Mouse (Mus musculus) forebrain, postnatal 0 days (tissue): ENCODE results near the gene Mtrr. TPM values are rescaled to one million over a fixed set of nuclear protein-coding genes. Genes with fewer than 3 reads are reported as not detected.

ENCODE experiments used
- ATAC-seq: fragments of 200-750 bp; cut with Nextera tagmentation; 2 replicates; pipeline ENCODE4 v1.8.0; 2017; ENCODE audit warnings: mild to moderate bottlenecking, moderate library complexity
- DNase-seq: peaks from one replicate; pipeline ENCODE4 v3.0.0-alpha.2; 2015
- H3K27ac ChIP-seq: fragments of 300-500 bp; sonication (generic); 2 replicates; pipeline ENCODE4 v1.5.1; 2014; ENCODE audit warnings: low read depth, mild to moderate bottlenecking, antibody characterized with exemption, low read length, moderate library complexity, mixed read lengths
- H3K27me3 ChIP-seq: fragments of 300-500 bp; sonication (generic); 2 replicates; pipeline ENCODE4 v1.6.1; 2014; ENCODE audit warnings: mild to moderate bottlenecking, low read length, mixed read lengths; ENCODE audit not compliant: insufficient read depth
- H3K36me3 ChIP-seq: fragments of 300-500 bp; sonication (generic); 2 replicates; pipeline ENCODE4 v1.6.1; 2014; ENCODE audit warnings: mild to moderate bottlenecking, moderate library complexity; ENCODE audit not compliant: insufficient read depth
- H3K4me1 ChIP-seq: fragments of 300-500 bp; sonication (generic); 2 replicates; pipeline ENCODE4 v1.6.1; 2014; ENCODE audit warnings: antibody characterized with exemption; ENCODE audit not compliant: insufficient read depth
- H3K4me2 ChIP-seq: fragments of 300-500 bp; sonication (generic); 2 replicates; pipeline ENCODE4 v1.6.1; 2014; ENCODE audit warnings: low read depth, mild to moderate bottlenecking, moderate library complexity
- H3K4me3 ChIP-seq: fragments of 300-500 bp; sonication (generic); 2 replicates; pipeline ENCODE4 v1.5.1; 2014; ENCODE audit warnings: low read depth, low read length, mixed read lengths
- H3K9ac ChIP-seq: fragments of 300-500 bp; sonication (generic); 2 replicates; pipeline ENCODE4 v1.6.1; 2014; ENCODE audit warnings: mild to moderate bottlenecking
- H3K9me3 ChIP-seq: fragments of 300-500 bp; sonication (generic); 2 replicates; pipeline ENCODE4 v1.6.1; 2016; ENCODE audit warnings: low read length
- CTCF ChIP-seq: sonication (generic); IDR thresholded peaks from 2 replicates; pipeline ENCODE4 v1.5.1; 2016; ENCODE audit warnings: antibody characterized with exemption, control low read depth, low read depth
- WGBS: fragments of 180-500 bp; shearing (Covaris S2); extraction: QIAGEN DNeasy Blood & Tissue Kit; methylation state at CpG from one replicate; pipeline ENCODE4 v1.1.7; 2014; 5-methylcytosine and 5-hydroxymethylcytosine counted together
- polyA plus RNA-seq: library from polyadenylated mRNA; unstranded; fragments of >200 nt; fragmentation: Nextera tagmentation; extraction: Ambion mirVana; gene quantifications from 2 replicates; pipeline ENCODE4 v1.2.1, GENCODE M21; 2015
- total RNA-seq: library from RNA; depleted of rRNA; stranded (reverse); fragments of >200 nt; gene quantifications from 2 replicates; pipeline ENCODE4 v1.2.3, GENCODE M21; 2014; rRNA removed

The Mtrr gene
- total RNA-seq = 13.7 and 15.1 TPM in 2 replicates
- 6.1 and 9.9 TPM in 2 replicates for polyA plus RNA-seq

- 1% methylated on average over 81 of the region's 81 CpGs for WGBS
Measured at GRCm38 (mm10) chr13:68581747-68582516, at the start of gene Mtrr, which contains the start of gene Fastkd3. Gene Mtrr (minus strand): TSS chr13:68582149. Gene Fastkd3 (plus strand): TSS chr13:68582234.

DNA sequence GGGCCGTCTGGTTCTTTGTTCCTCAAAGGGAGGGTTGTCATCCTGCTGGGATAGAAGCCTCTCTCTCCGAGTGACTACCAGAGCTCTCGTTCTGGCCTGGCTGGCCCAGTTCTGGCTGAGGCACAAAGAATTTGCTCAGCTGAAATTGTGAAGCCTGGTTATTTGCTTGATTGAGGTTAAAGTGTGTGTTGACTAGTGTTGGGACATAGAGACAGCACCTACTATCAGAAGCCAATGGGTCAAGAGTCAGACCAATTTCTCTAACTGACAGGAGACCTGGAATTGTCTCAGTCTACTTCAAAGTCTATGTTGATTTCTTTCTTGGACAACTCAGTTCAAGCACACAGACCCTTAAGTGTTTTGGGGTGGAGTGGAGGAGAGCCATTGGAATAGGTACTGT is 45.1 kb upstream of the Mtrr start:
- H3K9ac ChIP-seq = no peak overlapping the region
- H3K27ac ChIP-seq = no peak overlapping the region
- no peaks in the 10 kb centered on the region for H3K4me1 ChIP-seq
- ATAC-seq = no peak
- H3K9me3 ChIP-seq = no peaks in the 10 kb centered on the region
- H3K36me3 ChIP-seq = no peaks in the 10 kb centered on the region
- no peak for DNase-seq
- WGBS = 74% methylated on average over 3 of the region's 3 CpGs
- no peak overlapping the region for H3K4me3 ChIP-seq
- TF ChIP-seq CTCF = no peak
- no peak overlapping the region for H3K4me2 ChIP-seq
- no peaks in the 10 kb centered on the region for H3K27me3 ChIP-seq

More at GRCm38 (mm10) chr13:68581747-68582516, at the start of gene Mtrr, which contains the start of gene Fastkd3:
- DNase-seq (peak; percentile 99), ATAC-seq (peak; percentile 100)
- Histone ChIP-seq H3K9ac (peak within 1 kb of the TSS; percentile 74), H3K27me3 (no peaks in the 10 kb centered on the region), H3K36me3 (peaks cover 33% of the 10 kb centered on the region), H3K4me1 (peaks cover 5% of the 10 kb centered on the region; the same call in 1 of the 2 replicates), H3K27ac (peak within 1 kb of the TSS; percentile 78), H3K9me3 (no peaks in the 10 kb centered on the region), H3K4me2 (peak within 1 kb of the TSS; percentile 84), H3K4me3 (peak within 1 kb of the TSS; percentile 83)
- no peak for TF ChIP-seq CTCF

DNA sequence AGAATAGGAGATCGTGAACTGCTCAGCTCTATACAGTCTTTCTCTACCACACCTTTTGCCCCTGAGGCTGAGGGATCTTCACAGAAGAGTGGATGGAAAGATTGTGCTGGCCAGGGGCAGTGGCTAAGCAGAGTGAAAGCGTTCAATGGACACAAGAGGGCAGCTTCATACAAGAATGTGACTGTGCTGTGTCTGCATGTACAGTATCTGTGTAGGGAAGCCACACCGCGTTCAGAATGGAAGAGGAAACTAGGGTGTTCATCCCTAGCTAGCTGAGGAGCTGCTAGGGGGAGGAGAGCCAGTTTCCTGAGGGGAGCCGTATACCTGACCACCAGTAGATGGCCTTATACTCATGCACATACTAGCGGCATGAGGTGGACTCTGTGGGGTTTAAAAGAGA is 40.8 kb upstream of the Mtrr start:
- peak; percentile 72 for DNase-seq
- Histone ChIP-seq H3K4me3 (no peak overlapping the region), H3K4me2 (no peak overlapping the region), H3K4me1 (no peaks in the 10 kb centered on the region), H3K9me3 (no peaks in the 10 kb centered on the region), H3K9ac (no peak overlapping the region), H3K27me3 (no peaks in the 10 kb centered on the region), H3K27ac (no peak overlapping the region), H3K36me3 (no peaks in the 10 kb centered on the region)
- WGBS = 57% methylated on average over 6 of the region's 6 CpGs
- ATAC-seq = peak; percentile 97
- TF ChIP-seq CTCF = no peak; the same call in none of the 2 replicates

DNA sequence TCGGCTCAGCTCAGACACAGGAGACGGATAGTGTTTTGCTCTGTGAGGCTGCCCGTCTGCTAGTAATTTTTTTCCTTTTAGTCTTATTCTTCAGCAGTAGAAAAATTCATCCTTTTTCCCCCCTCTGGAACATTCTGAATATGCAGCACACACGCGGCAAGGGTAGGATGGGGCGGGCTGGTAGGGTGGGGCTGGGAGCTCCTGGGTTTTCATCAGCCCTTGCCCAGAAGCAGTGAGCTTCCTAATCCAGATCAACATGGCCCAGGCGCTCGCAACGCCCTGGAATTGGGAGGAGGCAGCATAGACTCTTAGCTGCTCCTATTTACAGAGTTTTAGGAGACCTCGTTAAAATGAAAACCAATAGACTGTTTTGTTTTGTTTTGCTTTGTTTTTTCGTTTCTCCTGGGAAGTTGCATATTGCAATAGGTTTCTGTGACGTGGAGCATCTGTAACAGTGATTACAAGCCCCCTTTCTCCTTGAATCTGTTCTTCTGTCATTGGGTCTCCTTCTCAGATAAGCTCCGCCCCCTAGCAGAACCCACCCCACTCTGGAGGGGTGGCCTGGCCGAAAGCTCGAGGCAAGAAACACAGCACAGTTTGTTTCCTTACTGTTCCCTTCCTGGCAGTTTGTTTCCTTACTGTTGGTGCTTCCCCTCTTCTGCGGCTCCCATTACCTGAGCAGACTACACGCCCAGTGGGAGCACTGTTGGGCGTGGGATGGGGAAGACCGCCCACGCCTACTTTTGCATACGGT is 25.9 kb upstream of the Mtrr start:
- no peaks in the 10 kb centered on the region for H3K27me3 ChIP-seq
- no peaks in the 10 kb centered on the region for H3K36me3 ChIP-seq
- DNase-seq (peak; percentile 45), ATAC-seq (peak; percentile 75)
- WGBS = 49% methylated on average over 21 of the region's 21 CpGs
- H3K27ac ChIP-seq = no peak overlapping the region; the same call in 1 of the 2 replicates
- peak overlapping the region; percentile 2; the same call in 1 of the 2 replicates for H3K4me3 ChIP-seq
- no peaks in the 10 kb centered on the region for H3K9me3 ChIP-seq
- peak overlapping the region; percentile 23; the same call in 1 of the 2 replicates for H3K9ac ChIP-seq
- no peak for TF ChIP-seq CTCF
- H3K4me1 ChIP-seq = peaks cover 6% of the 10 kb centered on the region; the same call in 1 of the 2 replicates
- peak overlapping the region; percentile 30 for H3K4me2 ChIP-seq

DNA sequence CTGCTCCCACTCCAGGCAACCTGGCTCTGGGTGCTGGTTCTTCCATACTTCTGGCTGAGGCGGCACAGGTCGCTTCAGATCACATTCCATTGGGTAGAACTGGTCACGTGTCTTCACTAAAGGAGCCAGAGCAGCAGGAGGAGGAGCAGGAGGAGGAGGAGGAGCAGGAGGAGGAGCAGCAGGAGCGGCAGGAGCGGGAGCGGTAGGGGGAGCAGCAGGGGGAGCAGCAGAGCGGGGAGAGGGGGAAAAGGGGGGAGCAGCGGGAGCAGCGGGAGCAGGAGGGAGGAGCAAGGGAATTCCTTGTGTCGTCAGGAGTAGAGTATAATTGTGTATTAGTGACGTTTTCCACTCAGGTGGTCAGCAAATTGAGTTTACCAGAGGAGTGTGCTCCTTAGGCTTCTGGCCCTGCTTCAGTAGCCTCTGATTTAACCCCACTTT is 23.8 kb upstream of the Mtrr start:
- peaks cover 6% of the 10 kb centered on the region; the same call in 1 of the 2 replicates for H3K4me1 ChIP-seq
- DNase-seq (peak; percentile 68), ATAC-seq (peak; percentile 74)
- H3K27ac ChIP-seq = no peak overlapping the region
- 3% methylated on average over 11 of the region's 11 CpGs for WGBS
- H3K9ac ChIP-seq = no peak overlapping the region
- no peaks in the 10 kb centered on the region for H3K27me3 ChIP-seq
- peak overlapping the region; percentile 41 for H3K4me2 ChIP-seq
- no peaks in the 10 kb centered on the region for H3K9me3 ChIP-seq
- TF ChIP-seq CTCF = no peak; the same call in 1 of the 2 replicates
- no peaks in the 10 kb centered on the region for H3K36me3 ChIP-seq
- H3K4me3 ChIP-seq = peak overlapping the region; percentile 18

DNA sequence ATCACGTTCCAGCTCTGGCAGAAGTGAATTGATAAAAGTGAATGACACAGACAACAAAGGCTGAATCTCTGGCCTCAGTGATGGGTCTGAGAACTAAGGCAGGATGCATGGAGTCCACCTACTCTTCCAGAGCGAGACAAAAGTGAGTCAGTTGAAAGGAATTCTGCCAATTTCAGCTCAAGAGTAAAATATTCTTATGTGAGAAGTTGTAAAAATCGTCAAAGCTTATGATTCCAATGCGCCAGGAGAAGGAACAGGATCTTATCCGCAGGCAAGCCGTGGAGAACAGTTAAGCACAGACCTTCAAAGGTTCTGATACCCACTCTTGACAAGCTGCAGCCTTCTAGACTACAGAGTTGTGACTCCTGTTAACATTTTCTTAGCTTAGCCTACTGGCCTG is 21.1 kb upstream of the Mtrr start:
- no peak for DNase-seq
- no peak for TF ChIP-seq CTCF
- Histone ChIP-seq H3K4me3 (no peak overlapping the region), H3K9me3 (no peaks in the 10 kb centered on the region), H3K36me3 (no peaks in the 10 kb centered on the region), H3K9ac (no peak overlapping the region), H3K27ac (no peak overlapping the region), H3K4me1 (peaks cover 6% of the 10 kb centered on the region; the same call in 1 of the 2 replicates), H3K27me3 (no peaks in the 10 kb centered on the region), H3K4me2 (no peak overlapping the region)
- WGBS = 78% methylated on average over 6 of the region's 6 CpGs
- ATAC-seq = no peak

- no peak overlapping the region for H3K4me3 ChIP-seq
- no peaks in the 10 kb centered on the region for H3K9me3 ChIP-seq
- ATAC-seq (peak; percentile 79), DNase-seq (peak; percentile 71)
- no peak overlapping the region for H3K27ac ChIP-seq
- TF ChIP-seq CTCF = peak; percentile 78
- H3K4me2 ChIP-seq = no peak overlapping the region
- peaks cover 3% of the 10 kb centered on the region for H3K4me1 ChIP-seq
- no peaks in the 10 kb centered on the region for H3K27me3 ChIP-seq
- H3K36me3 ChIP-seq = no peaks in the 10 kb centered on the region
- H3K9ac ChIP-seq = no peak overlapping the region
- 12% methylated on average over 6 of the region's 6 CpGs for WGBS
Measured at GRCm38 (mm10) chr13:68601184-68601583, 19.2 kb upstream of the Mtrr start.
